Mouse (Mus musculus): ENCODE data around the gene Slc38a11. TPM values are rescaled to one million over a fixed set of nuclear protein-coding genes. Genes with fewer than 3 reads are reported as not detected.

The Slc38a11 gene
- polyA plus RNA-seq, 1 experiment, result 0.05 TPM

DNA sequence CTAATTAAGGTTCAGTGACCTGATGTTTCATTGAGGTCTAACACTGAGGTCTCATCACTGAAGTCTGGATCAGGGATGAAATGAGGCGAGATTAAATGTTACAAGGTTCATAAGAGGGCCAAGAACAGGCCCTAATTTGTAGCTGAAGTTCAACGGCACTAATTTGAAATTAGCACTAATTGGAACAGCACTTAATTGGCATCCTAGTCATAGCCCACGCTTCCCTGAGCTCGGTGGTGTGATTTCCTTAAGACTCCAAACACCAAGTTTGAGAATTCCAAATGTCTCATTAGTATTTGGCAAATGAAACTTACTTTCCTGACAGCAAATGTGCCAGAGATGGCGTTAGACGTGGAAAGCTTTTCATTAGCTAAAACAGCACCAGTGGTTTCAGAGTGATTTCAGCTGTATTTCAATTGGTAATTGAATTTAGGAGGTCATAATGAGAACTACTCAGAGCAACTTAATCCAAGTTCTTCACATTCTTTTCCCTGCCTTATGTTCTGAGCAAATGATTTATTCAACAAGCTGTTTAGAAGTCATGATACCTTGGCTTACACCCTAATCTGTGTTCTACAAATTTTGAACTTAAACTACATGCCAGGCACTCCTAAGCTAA lies 88.3 kb downstream of the Slc38a11 start:
- Histone ChIP-seq H3K27ac (ENCODE audit: insufficient read depth, low read length) (no peak overlapping the region), H3K27me3 (ENCODE audit: control insufficient read depth, insufficient read depth, low read length) (no peaks in the 10 kb centered on the region), H3K36me3 (ENCODE audit: control insufficient read depth, insufficient read depth, low read length) (no peaks in the 10 kb centered on the region), H3K4me1 (ENCODE audit: control insufficient read depth, insufficient read depth, insufficient read length) (peaks cover 11% of the 10 kb centered on the region; the same call in 1 of the 2 replicates), H3K4me3 (ENCODE audit: extremely low read depth, insufficient read depth, insufficient read length) (no peak overlapping the region)
- WGBS, result 91% methylated on average over 6 of the region's 6 CpGs
- no peak for DNase-seq (ENCODE audit: low read depth in 1 of 2, low spot score in 2 of 2)
- TF ChIP-seq POLR2A (IDR thresholded peaks at IDR 0.05; ENCODE audit: low read depth, low read length) (no peak), CTCF (IDR thresholded peaks at IDR 0.05; ENCODE audit: extremely low read depth, insufficient read depth, insufficient read length, insufficient replicate concordance) (no peak)

GRCm38 (mm10) chr2:65273910-65274309 lies 89.9 kb downstream of the Slc38a11 start:
- Histone ChIP-seq H3K27me3 (ENCODE audit: control insufficient read depth, insufficient read depth, low read length) (no peaks in the 10 kb centered on the region), H3K4me1 (ENCODE audit: control insufficient read depth, insufficient read depth, insufficient read length) (peaks cover 6% of the 10 kb centered on the region; the same call in 1 of the 2 replicates), H3K36me3 (ENCODE audit: control insufficient read depth, insufficient read depth, low read length) (no peaks in the 10 kb centered on the region), H3K4me3 (ENCODE audit: extremely low read depth, insufficient read depth, insufficient read length) (no peak overlapping the region; the same call in 1 of the 2 replicates), H3K27ac (ENCODE audit: insufficient read depth, low read length) (no peak overlapping the region; the same call in 1 of the 2 replicates)
- TF ChIP-seq CTCF (IDR thresholded peaks at IDR 0.05; ENCODE audit: extremely low read depth, insufficient read depth, insufficient read length, insufficient replicate concordance), result no peak
- TF ChIP-seq POLR2A (IDR thresholded peaks at IDR 0.05; ENCODE audit: low read depth, low read length), result no peak
- peak; percentile 10 to 19 for DNase-seq (ENCODE audit: low read depth in 1 of 2, low spot score in 2 of 2)
- 75% methylated on average over 2 of the region's 2 CpGs for WGBS

DNA sequence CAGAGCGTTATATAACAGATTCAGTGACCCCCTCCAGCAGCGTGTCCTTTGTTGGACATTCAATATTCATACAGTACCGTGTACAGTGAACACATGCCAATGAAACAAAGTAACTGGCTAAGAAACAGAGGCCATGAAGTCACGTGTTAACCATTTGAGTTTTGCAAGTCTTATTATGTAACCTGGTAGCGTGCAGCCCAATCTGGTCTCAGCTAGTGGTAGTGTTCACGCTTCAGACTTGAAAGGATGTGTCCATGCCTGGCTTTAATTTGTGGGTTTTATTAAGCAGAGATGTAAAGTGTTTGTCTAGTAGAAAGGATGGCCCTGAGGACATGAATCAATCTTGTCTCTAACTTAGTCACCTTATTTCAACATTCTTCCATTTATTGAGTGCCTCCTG lies 95.1 kb downstream of the Slc38a11 start:
- Histone ChIP-seq H3K4me3 (ENCODE audit: extremely low read depth, insufficient read depth, insufficient read length) (no peak overlapping the region), H3K36me3 (ENCODE audit: control insufficient read depth, insufficient read depth, low read length) (no peaks in the 10 kb centered on the region), H3K4me1 (ENCODE audit: control insufficient read depth, insufficient read depth, insufficient read length) (no peaks in the 10 kb centered on the region), H3K27me3 (ENCODE audit: control insufficient read depth, insufficient read depth, low read length) (no peaks in the 10 kb centered on the region), H3K27ac (ENCODE audit: insufficient read depth, low read length) (no peak overlapping the region)
- DNase-seq (ENCODE audit: low read depth in 1 of 2, low spot score in 2 of 2), result no peak
- 90% methylated on average over 6 of the region's 6 CpGs for WGBS
- TF ChIP-seq CTCF (IDR thresholded peaks at IDR 0.05; ENCODE audit: extremely low read depth, insufficient read depth, insufficient read length, insufficient replicate concordance), result no peak
- no peak for TF ChIP-seq POLR2A (IDR thresholded peaks at IDR 0.05; ENCODE audit: low read depth, low read length)

DNA sequence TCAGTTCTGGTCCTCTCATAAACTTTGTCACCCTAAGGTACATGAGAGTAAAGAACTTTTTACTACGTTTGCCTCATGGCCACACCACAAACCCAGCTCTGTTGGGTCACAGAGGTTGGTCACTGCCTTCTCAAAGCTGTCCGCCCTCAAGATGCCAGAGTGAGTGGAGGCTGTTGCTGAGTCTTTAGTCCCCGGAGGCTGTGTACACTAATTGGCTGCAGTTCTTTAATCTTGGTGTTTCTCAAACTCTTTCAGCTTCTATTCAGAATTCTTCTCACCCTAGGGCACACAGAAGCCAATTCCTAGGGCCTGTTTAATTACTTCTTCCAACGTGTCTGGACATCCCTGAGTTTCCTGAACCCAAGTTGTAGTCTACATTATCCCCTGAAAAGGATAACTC lies 96.0 kb downstream of the Slc38a11 start:
- H3K4me1 ChIP-seq (ENCODE audit: control insufficient read depth, insufficient read depth, insufficient read length), result no peaks in the 10 kb centered on the region
- H3K4me3 ChIP-seq (ENCODE audit: extremely low read depth, insufficient read depth, insufficient read length), result no peak overlapping the region
- no peaks in the 10 kb centered on the region for H3K27me3 ChIP-seq (ENCODE audit: control insufficient read depth, insufficient read depth, low read length)
- WGBS, result 88% methylated on average over 4 of the region's 4 CpGs
- no peak for TF ChIP-seq POLR2A (IDR thresholded peaks at IDR 0.05; ENCODE audit: low read depth, low read length)
- no peak for TF ChIP-seq CTCF (IDR thresholded peaks at IDR 0.05; ENCODE audit: extremely low read depth, insufficient read depth, insufficient read length, insufficient replicate concordance)
- H3K36me3 ChIP-seq (ENCODE audit: control insufficient read depth, insufficient read depth, low read length), result no peaks in the 10 kb centered on the region
- no peak overlapping the region for H3K27ac ChIP-seq (ENCODE audit: insufficient read depth, low read length)
- DNase-seq (ENCODE audit: low read depth in 1 of 2, low spot score in 2 of 2), result no peak

- H3K4me1 ChIP-seq (ENCODE audit: control insufficient read depth, insufficient read depth, insufficient read length), result no peaks in the 10 kb centered on the region
- no peak overlapping the region for H3K4me3 ChIP-seq (ENCODE audit: extremely low read depth, insufficient read depth, insufficient read length)
- no peak for TF ChIP-seq POLR2A (IDR thresholded peaks at IDR 0.05; ENCODE audit: low read depth, low read length)
- no peak for TF ChIP-seq CTCF (IDR thresholded peaks at IDR 0.05; ENCODE audit: extremely low read depth, insufficient read depth, insufficient read length, insufficient replicate concordance)
- no peaks in the 10 kb centered on the region for H3K36me3 ChIP-seq (ENCODE audit: control insufficient read depth, insufficient read depth, low read length)
- DNase-seq (ENCODE audit: low read depth in 1 of 2, low spot score in 2 of 2), result no peak
- H3K27me3 ChIP-seq (ENCODE audit: control insufficient read depth, insufficient read depth, low read length), result no peaks in the 10 kb centered on the region
- WGBS, result 89% methylated on average over 5 of the region's 5 CpGs
- no peak overlapping the region for H3K27ac ChIP-seq (ENCODE audit: insufficient read depth, low read length)
Measured at GRCm38 (mm10) chr2:65266576-65267299, 97.1 kb downstream of the Slc38a11 start.

Other genes with a start within 250 kb of the Slc38a11 start
- 5.4 and 7.3 TPM in 2 replicates for gene Cobll1, start 124.6 kb downstream of the Slc38a11 start, polyA plus RNA-seq (2012; rRNA removed)
- gene Scn3a, start 203.6 kb upstream of the Slc38a11 start, polyA plus RNA-seq (2012; rRNA removed), result 0.15 and 0.35 TPM in 2 replicates

Measured in spleen, adult 2 months (tissue).